Comparison of ENCODE assay signal across 21 mouse cellular contexts in the genomic region with DNA sequence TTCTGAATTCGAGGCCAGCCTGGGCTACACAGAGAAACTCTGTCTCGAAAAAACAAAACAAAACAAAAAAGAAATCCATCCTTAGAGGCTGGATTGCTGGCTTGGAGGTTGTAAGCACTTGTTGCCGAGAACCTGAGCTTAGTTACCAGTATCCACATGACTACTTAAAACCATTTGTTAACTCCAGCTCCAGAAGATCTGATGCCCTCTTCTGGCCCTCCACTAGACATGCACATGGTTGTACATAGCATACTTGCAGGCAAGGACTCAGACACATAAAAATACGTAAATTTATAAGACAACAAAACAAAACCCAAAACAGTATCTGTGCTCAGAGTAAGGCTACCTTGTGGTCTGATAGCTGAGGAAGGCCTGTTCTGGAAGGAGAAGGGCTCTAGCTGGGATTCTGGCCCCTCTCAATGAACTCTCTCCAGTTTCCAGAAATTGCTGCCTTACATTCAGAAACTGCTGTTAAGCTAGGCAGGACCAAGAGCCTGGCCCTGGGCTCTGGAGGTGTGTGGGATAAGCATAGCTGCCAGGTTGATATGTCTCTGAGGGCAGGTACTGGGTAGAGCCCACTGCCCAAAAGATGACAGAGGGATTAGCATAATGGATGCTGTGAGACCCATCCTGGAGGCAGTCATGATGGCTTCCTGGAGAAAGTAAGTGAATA. TPM values are rescaled to one million over a fixed set of nuclear protein-coding genes. Genes with fewer than 3 reads are reported as not detected.
DNase-seq lines count a peak whose midpoint lies in the region; TF ChIP-seq lines count a peak whose summit lies in the region.
"Had no signal": no experiment of that assay in that cellular context is flagged by ENCODE, and none has a peak within 500 bp of the region (broad histone marks: within the 10 kb centered on the region; RNA-seq: fewer than 3 reads in every experiment).

No protein-coding gene starts in this region.

- no peak; the same call in 1 of the 2 replicates for TF ChIP-seq RAD21 in MEL (IDR thresholded peaks at IDR 0.05; ENCODE audit: low read depth, low read length)

- H3K9me3 ChIP-seq in heart, embryonic 10.5 days, result no peaks in the 10 kb centered on the region
- no peaks in the 10 kb centered on the region for H3K9me3 ChIP-seq in MEL (replicated peaks; ENCODE audit: insufficient read depth, low read length)
- H3K9me3 ChIP-seq: heart, embryonic 15.5 days; limb, embryonic 12.5 days; midbrain, embryonic 12.5 days; neural tube, embryonic 12.5 days had no signal

- H3K4me1 ChIP-seq in heart, embryonic 10.5 days, result peaks cover 49% of the 10 kb centered on the region
- peaks cover 45% of the 10 kb centered on the region for H3K4me1 ChIP-seq in kidney, adult 2 months (ENCODE audit: control insufficient read depth, insufficient read depth, low read length)
- peaks cover 10 to 14% of the 10 kb centered on the region in 2 experiments for H3K4me1 ChIP-seq in MEL (ENCODE audit: control insufficient read depth in 1 of 2, insufficient read depth in 2 of 2, low read length in 2 of 2)

- no peak overlapping the region for H3K4me3 ChIP-seq in heart, embryonic 10.5 days
- H3K4me3 ChIP-seq in kidney, adult 2 months (ENCODE audit: insufficient read depth, low read depth, low read length), result no peak overlapping the region
- H3K4me3 ChIP-seq in MEL (ENCODE audit: control insufficient read depth in 1 of 2, insufficient read depth in 1 of 2, low read depth in 2 of 2, low read length in 2 of 2), result no peak overlapping the region
- H3K4me3 ChIP-seq: heart, embryonic 15.5 days; limb, embryonic 12.5 days; midbrain, embryonic 12.5 days; neural tube, embryonic 12.5 days had no signal

- H3K36me3 ChIP-seq in heart, embryonic 10.5 days, result peaks cover 85% of the 10 kb centered on the region
- H3K36me3 ChIP-seq in kidney, adult 2 months (ENCODE audit: control insufficient read depth, insufficient read depth, low read length), result peaks cover 2% of the 10 kb centered on the region; the same call in 1 of the 2 replicates
- peaks cover 0 to 14% of the 10 kb centered on the region in 2 experiments; a peak in 3 of 4 replicates for H3K36me3 ChIP-seq in MEL (ENCODE audit: control insufficient read depth in 1 of 2, insufficient read depth in 2 of 2, low read length in 2 of 2)

- no peaks in the 10 kb centered on the region; the same call in 1 of the 2 replicates for H3K79me2 ChIP-seq in MEL (ENCODE audit: control insufficient read depth, insufficient read depth, low read length, poor library complexity)

- H3K9ac ChIP-seq in MEL (ENCODE audit: control insufficient read depth, low read depth, low read length, poor library complexity, severe bottlenecking), result no peak overlapping the region
- H3K9ac ChIP-seq: heart, embryonic 15.5 days; limb, embryonic 12.5 days; midbrain, embryonic 12.5 days; neural tube, embryonic 12.5 days had no signal

- no peak for TF ChIP-seq EP300 in MEL (IDR thresholded peaks at IDR 0.05; ENCODE audit: low read depth in 1 of 2, low read length in 2 of 2)

- H3K27me3 ChIP-seq in heart, embryonic 10.5 days (ENCODE audit: insufficient read depth, poor library complexity, severe bottlenecking), result no peaks in the 10 kb centered on the region
- no peaks in the 10 kb centered on the region for H3K27me3 ChIP-seq in kidney, adult 2 months (replicated peaks; ENCODE audit: control insufficient read depth, insufficient read depth, low read length)
- H3K27me3 ChIP-seq in MEL (ENCODE audit: control insufficient read depth in 1 of 2, insufficient read depth in 2 of 2, low read length in 2 of 2), result no peaks in the 10 kb centered on the region
- H3K27me3 ChIP-seq: heart, embryonic 15.5 days; limb, embryonic 12.5 days; midbrain, embryonic 12.5 days; neural tube, embryonic 12.5 days had no signal

- H3K27ac ChIP-seq in heart, embryonic 10.5 days, result no peak overlapping the region
- no peak overlapping the region for H3K27ac ChIP-seq in kidney, adult 2 months (ENCODE audit: insufficient read depth, low read depth, low read length)
- no peak overlapping the region for H3K27ac ChIP-seq in MEL (ENCODE audit: control insufficient read depth, low read depth, low read length)
- H3K27ac ChIP-seq: limb, embryonic 12.5 days; midbrain, embryonic 12.5 days; neural tube, embryonic 12.5 days had no signal

- WGBS in heart, embryonic 10.5 days, result 82% methylated on average over 4 of the region's 4 CpGs
- WGBS in kidney, adult 2 months, result 72% methylated on average over 4 of the region's 4 CpGs

- TF ChIP-seq CTCF in kidney, adult 2 months (conservative IDR thresholded peaks at IDR 0.05; ENCODE audit: insufficient read depth, insufficient read length, low read depth, low read length), result peak; percentile 15; the same call in 1 of the 2 replicates
- peak in 1 of 3 experiments; percentile 38; a peak in 2 of 6 replicates for TF ChIP-seq CTCF in MEL (IDR thresholded peaks at IDR 0.05 in 2 of 3, conservative IDR thresholded peaks at IDR 0.05 in 1 of 3; ENCODE audit: control insufficient read depth in 1 of 3, insufficient read depth in 1 of 3, low read depth in 2 of 3, low read length in 3 of 3, poor library complexity in 1 of 3, severe bottlenecking in 1 of 3)

- no peak for TF ChIP-seq POLR2A in kidney, adult 2 months (IDR thresholded peaks at IDR 0.05; ENCODE audit: low read depth, low read length)
- no peak for TF ChIP-seq POLR2A in MEL (IDR thresholded peaks at IDR 0.05; ENCODE audit: control insufficient read depth in 1 of 2, insufficient read depth in 1 of 2, low read depth in 1 of 2, low read length in 2 of 2, poor library complexity in 1 of 2)

- peak; percentile 90 for DNase-seq in heart, adult 11 months
- no peak for DNase-seq in heart, embryonic 10.5 days (ENCODE audit: low spot score)
- DNase-seq in kidney, adult 2 months, result peak; percentile 26
- no peak for DNase-seq in kidney, adult 9 months
- DNase-seq in 416B (ENCODE audit: low read depth), result peak; percentile 59
- DNase-seq in MEL (ENCODE audit: low read depth, low spot score), result peak; percentile 37
- DNase-seq in thymus, postnatal 4 days, result no peak
- no peak for DNase-seq in natural killer cell, adult 2 months (ENCODE audit: low spot score in 2 of 2)
- DNase-seq: cerebellum, adult 9-10 months; kidney, adult 8-10 months; layer of hippocampus, postnatal 36 days; lung, postnatal 10 days; thymus, postnatal 36 days had no signal

TF ChIP-seq in MEL, 35 proteins besides CTCF, POLR2A, EP300 and RAD21:
- TF ChIP-seq SMC3 (IDR thresholded peaks at IDR 0.05; ENCODE audit: low read depth, low read length) (peak; percentile 32; the same call in 1 of the 2 replicates), TAL1 (IDR thresholded peaks at IDR 0.05; ENCODE audit: low read length) (no peak)

RNA-seq across cellular contexts. Expression of a gene that starts 4.8 kb away (rescaled TPM):
- polyA plus RNA-seq in heart, embryonic 10.5 days (2016; fragmentation: Nextera tagmentation; extraction: Ambion mirVana), result 4.4 and 5.2 TPM in 2 replicates
- polyA plus RNA-seq in kidney, adult 2 months (2012; rRNA removed), result 117 and 130 TPM in 2 replicates
- total RNA-seq in MEL (2012; rRNA removed), result 0.19 TPM in 1 of 2 replicates, not detected in the other
- polyA plus RNA-seq in MEL (2012; ENCODE audit: insufficient read depth in 1 of 2, insufficient read length in 2 of 2, low read depth in 1 of 2, low replicate concordance in 2 of 2, missing spikeins in 1 of 2), result 1 to 10 TPM in 1 of 2 experiments, not detected in 1; 1.6 TPM

RNA-seq across cellular contexts. Expression of a gene that starts 19.6 kb away (rescaled TPM):
- not detected in 2 replicates for polyA plus RNA-seq in heart, embryonic 10.5 days (2016; fragmentation: Nextera tagmentation; extraction: Ambion mirVana)
- not detected in 2 replicates for polyA plus RNA-seq in kidney, adult 2 months (2012; rRNA removed)
- not detected in 2 replicates for total RNA-seq in MEL (2012; rRNA removed)
- polyA plus RNA-seq in MEL (2012; ENCODE audit: insufficient read depth in 1 of 2, insufficient read length in 2 of 2, low read depth in 1 of 2, low replicate concordance in 2 of 2, missing spikeins in 1 of 2), result not detected
- total RNA-seq: ES-E14; layer of hippocampus, postnatal 36 days had no signal
- polyA plus RNA-seq: activated CD4-positive, CD25-positive, alpha-beta regulatory T cell, adult 4 months; heart, embryonic 15.5 days; limb, embryonic 12.5 days; midbrain, embryonic 12.5 days; neural tube, embryonic 12.5 days; small intestine, adult 2 months; stomach, embryonic 16.5 days had no signal

RNA-seq across cellular contexts. Expression of a gene that starts 20.8 kb away (rescaled TPM):
- polyA plus RNA-seq in heart, embryonic 10.5 days (2016; fragmentation: Nextera tagmentation; extraction: Ambion mirVana), result 0.14 and 0.19 TPM in 2 replicates
- polyA plus RNA-seq in kidney, adult 2 months (2012; rRNA removed), result 6.4 and 12.7 TPM in 2 replicates
- 0.10 TPM in 1 of 2 replicates, not detected in the other for total RNA-seq in MEL (2012; rRNA removed)
- under 1 TPM in 1 of 2 experiments, not detected in 1; 0.26 TPM for polyA plus RNA-seq in MEL (2012; ENCODE audit: insufficient read depth in 1 of 2, insufficient read length in 2 of 2, low read depth in 1 of 2, low replicate concordance in 2 of 2, missing spikeins in 1 of 2)
- polyA plus RNA-seq: activated CD4-positive, CD25-positive, alpha-beta regulatory T cell, adult 4 months; limb, embryonic 12.5 days had no signal

RNA-seq across cellular contexts. Expression of a gene that starts 23.7 kb away (rescaled TPM):
- polyA plus RNA-seq in heart, embryonic 10.5 days (2016; fragmentation: Nextera tagmentation; extraction: Ambion mirVana), result 20.2 and 34.4 TPM in 2 replicates
- polyA plus RNA-seq in kidney, adult 2 months (2012; rRNA removed), result 42.0 and 45.4 TPM in 2 replicates
- 7.2 and 8.3 TPM in 2 replicates for total RNA-seq in MEL (2012; rRNA removed)
- polyA plus RNA-seq in MEL (2012; ENCODE audit: insufficient read depth in 1 of 2, insufficient read length in 2 of 2, low read depth in 1 of 2, low replicate concordance in 2 of 2, missing spikeins in 1 of 2), result 1 to 10 TPM in 1 of 2 experiments, not detected in 1; 6.9 TPM

RNA-seq across cellular contexts. Expression of a gene that starts 24.9 kb away (rescaled TPM):
- 29.3 and 31.7 TPM in 2 replicates for polyA plus RNA-seq in heart, embryonic 10.5 days (2016; fragmentation: Nextera tagmentation; extraction: Ambion mirVana)
- polyA plus RNA-seq in kidney, adult 2 months (2012; rRNA removed), result 29.6 and 32.4 TPM in 2 replicates
- 13.7 and 21.7 TPM in 2 replicates for total RNA-seq in MEL (2012; rRNA removed)
- polyA plus RNA-seq in MEL (2012; ENCODE audit: insufficient read depth in 1 of 2, insufficient read length in 2 of 2, low read depth in 1 of 2, low replicate concordance in 2 of 2, missing spikeins in 1 of 2), result 10 to 100 TPM in 1 of 2 experiments, not detected in 1; 18.5 TPM

Comparison
In these comparisons a context has a peak if more than half of its experiments do, and no peak if none do; other contexts are left out.
1. DNase-seq: peak in heart, adult 11 months (single experiment), kidney, adult 2 months (single experiment), 416B (single experiment) and MEL (single experiment); none in heart, embryonic 10.5 days (single experiment), kidney, adult 9 months (single experiment), thymus, postnatal 4 days (single experiment) and natural killer cell, adult 2 months (0 of 2).
2. RNA of a gene that starts 4.8 kb away (polyA plus RNA-seq): 117 to 130 TPM in kidney, adult 2 months; 4.4 to 5.2 TPM in heart, embryonic 10.5 days and 1.6 TPM in MEL; every median in the first group is over 10 times any median in the second.